Mouse (Mus musculus): Measurements from ENCODE around the gene Arid2. TPM values are rescaled to one million over a fixed set of nuclear protein-coding genes. Genes with fewer than 3 reads are reported as not detected.
"Not testable (repeated sequence)": the region's sequence is repeated elsewhere in the genome, so short reads cannot be mapped to it uniquely, and the experiment has no call there.

Gene Arid2
- total RNA-seq, 2 experiments from 2014 or later = 28.5 to 39.0 TPM

DNA sequence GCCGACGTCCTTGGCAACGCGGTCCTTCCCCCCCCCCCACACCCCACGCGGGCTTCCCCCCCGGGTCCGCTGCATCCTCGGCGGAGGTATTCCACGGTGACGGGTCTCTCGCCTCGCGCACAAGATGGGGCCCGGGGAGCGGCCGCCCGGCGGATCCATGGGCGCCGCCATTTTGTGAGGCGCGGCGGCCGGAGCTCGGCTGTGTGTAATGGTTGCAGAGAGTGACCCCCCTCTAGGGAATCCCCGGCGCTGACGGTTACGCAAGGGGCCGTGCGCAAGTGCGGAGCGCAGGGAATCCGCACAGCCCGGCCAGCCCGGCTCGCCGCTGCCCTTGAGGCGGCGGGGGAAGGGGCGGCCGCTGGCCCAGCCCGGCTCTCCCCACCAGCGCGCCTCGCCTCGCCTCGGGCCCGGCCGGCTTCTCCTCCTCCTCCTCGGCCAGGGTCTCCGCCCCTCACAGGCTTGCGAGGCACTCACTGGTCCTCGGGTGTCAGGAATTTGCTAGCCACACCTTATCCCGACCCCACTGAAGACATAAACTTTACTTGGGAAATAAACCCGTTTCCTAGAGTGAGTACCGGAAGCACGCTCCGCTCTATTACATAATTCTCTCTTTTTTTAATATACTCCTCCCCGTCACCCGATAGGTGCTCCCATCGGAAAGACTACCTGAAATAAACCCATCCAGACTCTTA, 1.8 kb upstream of the Arid2 start:
- ATAC-seq (ENCODE audit: poor library complexity, severe bottlenecking) = peak; percentile 53

DNA sequence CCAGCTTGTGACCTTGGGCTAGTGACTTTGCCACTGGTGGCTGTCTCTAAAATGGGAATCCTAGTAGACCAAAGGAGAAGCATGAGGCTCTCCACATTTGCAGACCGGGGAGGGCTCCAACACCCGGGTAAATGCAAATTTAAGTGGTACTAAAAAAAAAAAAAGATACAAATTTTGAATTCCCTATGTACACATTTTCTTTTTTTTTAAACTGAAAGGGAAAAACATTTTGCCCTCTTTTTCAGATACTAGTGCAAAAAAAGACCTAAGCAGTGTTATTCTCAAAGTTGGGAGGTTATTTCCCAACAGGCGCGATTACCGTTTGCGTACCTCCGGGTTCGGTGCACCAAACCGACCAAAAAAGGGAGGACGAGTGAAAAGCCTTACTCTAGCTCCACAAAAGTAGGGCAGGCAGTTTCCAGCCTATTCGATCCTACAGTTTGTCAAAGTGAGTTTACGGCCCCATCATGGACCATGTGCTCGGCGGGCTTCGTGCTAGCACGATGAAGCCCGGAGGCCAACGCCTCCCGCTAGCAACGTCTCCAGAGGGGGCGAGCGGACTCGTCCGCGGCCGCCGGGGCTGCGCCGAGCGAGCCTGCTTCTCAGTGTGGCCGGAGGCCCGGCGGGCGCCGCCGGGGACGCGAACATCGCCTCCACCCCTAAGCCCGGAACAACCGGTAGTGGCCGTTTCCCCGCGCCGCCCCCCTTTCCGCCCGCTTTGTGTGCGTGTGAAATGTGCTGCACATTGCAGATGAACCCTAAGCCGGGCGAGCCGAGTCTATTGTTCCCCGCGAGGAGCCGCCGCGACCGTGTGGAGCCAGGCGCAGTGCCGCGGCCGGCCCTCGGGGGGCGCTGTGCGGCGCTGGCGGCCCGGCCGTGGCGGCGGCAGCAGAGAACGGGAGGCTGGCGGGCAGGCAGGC, 1.0 kb upstream of the Arid2 start:
- ATAC-seq (ENCODE audit: poor library complexity, severe bottlenecking) = peak; percentile 60

DNA sequence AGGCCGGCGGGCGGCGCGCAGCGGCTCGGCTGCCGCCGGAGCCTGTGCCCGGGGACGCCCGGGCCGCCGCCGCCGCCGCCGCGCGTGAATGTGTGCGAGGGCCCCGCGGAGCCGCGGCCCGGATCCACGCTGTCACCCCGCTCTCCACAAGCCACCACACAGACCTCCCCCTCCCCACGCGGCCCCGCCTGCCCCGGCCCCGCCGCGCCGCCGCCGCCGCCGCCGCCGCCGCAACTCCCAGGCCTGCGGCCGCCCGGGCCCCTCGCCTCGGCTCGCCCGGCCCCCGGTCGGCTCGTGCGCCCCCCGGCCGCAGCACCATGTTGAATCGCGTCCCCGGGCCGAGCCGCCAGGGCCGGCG, 404 bp upstream of the Arid2 start:
- no peak for ATAC-seq (ENCODE audit: poor library complexity, severe bottlenecking)

DNA sequence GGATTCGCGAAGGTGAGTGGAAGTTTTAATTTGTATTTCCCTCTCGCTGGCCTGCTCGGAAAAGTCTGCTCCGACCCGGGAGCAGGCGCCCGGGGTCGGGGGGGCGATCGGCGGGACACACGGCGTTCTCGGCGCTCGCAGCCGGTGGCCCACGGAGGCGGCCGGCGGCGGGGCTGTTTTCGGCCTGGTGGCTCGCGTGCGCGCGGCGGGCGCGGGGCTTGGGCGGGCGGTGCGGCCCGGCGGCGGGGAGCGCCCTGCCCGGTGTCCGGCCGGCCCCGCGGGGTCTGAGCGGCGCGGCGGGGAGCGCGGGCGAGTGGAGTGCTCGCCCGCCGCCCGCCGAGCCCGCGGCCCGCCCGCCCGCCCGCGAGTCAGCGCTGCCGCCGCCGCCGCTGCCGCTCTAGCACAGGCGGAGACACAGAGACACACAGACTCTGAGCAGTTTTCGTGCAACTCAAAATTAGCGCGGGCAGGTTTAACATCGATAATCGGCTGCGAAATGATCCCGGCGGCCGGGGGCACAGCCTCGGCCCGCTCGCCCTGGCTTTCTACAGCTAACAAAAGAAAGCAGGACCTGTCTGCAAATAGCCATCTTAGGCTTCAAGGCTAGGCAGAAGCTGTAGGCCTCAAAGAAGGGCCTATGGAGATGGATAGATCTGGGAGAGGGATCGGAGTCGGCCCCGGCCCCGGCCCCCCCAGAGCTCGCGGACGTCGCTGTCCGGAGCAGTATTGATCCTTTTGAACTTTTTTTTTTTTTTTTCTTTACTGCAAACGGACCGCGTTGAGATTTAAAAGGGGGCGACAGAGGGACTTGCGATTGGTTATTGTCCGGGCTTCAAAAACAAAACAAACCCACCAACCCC, 888 bp downstream of the Arid2 start:
- no peak for ATAC-seq (ENCODE audit: poor library complexity, severe bottlenecking)

DNA sequence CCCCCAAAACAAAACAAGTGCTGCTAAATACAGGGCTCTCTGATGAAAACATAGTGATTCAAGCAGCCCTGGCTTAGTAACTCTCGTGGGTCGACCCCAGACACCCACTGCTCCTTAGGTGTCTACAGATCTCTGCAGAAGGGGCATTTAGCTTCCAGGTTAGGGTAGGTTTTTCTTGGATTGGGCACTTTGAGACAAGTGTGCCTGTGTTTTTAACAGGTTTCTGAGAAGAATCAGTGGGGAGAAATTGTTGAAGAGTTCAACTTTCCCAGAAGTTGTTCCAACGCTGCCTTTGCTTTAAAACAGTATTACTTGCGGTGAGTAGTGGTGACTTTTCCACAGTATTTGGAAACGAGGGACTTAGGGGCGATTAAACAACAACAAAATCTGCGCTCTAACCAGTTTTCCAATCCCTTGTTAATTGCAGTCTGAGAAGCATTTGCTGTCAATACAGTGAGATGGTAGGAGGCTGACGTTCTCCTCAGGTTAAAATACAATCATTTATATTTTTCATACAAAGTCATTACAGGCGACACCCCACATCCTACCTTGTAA, 1.6 kb downstream of the Arid2 start:
- ATAC-seq (ENCODE audit: poor library complexity, severe bottlenecking) = no peak

DNA sequence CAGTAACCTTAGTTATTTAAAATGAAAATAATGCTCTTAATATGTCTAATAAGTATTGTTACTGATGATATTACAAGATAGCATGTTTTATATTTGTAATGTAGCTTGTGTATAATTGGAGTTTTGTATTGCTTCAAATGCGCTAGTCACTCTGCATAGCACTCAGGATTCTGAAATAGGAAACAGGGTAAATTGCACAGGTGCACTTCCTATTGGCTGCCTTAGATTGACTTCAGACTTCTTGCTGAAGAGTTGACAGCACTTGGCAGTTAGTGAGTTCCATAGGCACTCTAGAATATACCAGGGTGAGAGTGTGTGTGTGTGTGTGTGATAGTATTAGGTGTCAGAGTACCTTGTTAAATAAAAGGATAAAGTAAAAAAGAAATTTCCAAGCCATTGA, 2.7 kb downstream of the Arid2 start:
- no peak for ATAC-seq (ENCODE audit: poor library complexity, severe bottlenecking)

DNA sequence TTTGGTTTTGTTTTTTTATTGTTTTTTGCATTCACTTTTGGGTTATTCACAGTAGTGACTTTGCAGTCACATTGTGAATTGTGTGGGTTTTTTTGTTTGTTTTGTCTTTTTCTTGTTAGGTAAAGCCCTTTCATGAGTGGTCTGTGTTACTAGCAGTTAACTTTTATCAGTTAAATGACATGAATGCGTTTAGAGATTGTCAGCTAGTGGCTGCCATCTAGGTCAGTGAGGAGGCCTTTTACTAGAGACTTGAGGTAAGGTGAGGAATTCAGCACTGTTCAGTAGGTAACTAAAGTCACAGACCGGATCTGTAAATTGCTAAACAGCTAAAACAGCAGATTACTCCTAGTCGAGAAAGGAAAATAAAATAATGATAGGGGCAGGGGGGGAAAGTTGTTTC, 6.1 kb downstream of the Arid2 start:
- no peak for ATAC-seq (ENCODE audit: poor library complexity, severe bottlenecking)

DNA sequence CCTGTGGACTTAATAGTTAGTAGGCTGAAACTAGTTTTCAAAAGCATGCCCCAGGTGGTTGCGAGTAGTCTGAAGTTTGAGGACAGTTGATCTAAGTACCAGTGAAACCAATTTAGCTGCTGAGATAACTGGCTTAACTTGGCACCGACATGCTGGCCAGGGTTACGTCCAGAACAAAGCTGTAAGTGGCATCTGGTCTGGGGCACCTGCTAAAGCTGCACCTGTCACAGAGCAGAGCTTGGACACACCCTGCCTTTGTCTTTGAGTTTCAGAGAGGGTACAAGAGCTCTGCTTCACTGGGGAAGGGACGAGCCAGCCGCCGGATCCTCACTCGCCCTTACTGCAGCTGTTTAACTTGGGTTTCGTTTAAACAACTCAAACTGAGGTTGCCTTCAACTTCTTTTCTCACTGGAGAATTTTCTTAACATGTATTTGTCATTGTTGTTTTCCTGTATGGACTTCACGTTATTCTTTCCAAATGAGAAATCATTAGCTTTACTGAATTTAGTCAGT, 9.8 kb downstream of the Arid2 start:
- ATAC-seq (ENCODE audit: poor library complexity, severe bottlenecking) = no peak

DNA sequence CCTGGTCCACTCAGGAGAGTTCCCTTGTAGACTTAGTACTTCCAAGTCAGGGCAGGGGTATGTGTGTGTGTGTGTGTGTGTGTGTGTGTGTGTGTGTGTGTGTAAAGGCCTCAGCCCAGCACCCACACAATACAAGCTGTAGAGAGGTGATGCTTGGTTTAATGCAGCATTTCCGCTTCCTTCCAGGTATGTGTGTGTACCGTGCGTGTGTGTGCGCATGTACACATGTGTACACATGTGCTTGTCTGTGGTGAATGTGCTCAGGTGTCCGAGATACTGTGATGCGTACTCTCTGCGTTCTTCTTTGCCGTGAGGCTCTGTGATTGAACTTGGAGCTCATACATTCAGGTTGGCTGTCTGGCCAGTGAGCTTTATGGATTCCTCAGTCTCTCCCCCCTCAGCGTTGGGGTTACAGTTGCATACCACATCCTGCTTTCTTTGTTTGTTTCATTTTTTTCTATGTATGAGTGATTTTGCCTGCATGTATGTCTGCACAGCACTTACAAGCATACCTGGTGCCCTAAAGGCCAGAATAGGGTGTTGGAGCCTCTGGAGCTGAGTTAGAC, 10.4 kb downstream of the Arid2 start:
- peak; percentile 10; the same call in 1 of the 2 replicates for ATAC-seq (ENCODE audit: poor library complexity, severe bottlenecking)

DNA sequence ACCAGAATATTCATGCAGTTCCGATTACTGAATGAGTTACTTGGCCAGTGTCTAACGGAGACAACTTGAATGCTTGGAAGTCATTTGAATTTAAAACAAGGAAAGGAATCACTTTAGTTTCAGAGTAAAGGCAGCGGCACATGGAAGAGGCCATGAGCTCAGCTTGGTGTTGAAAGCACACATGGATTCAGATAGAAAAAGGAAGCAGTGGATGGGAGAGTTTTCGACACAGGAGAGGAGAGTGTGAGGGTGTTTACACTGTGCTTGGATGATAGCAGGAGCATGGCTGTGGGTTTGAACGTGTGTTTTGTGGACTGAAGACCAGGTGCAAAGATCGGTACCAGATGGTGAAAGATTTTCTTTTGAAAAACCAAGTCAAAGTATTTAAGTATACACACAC, 22.0 kb downstream of the Arid2 start:
- ATAC-seq (ENCODE audit: poor library complexity, severe bottlenecking) = 0 out of 2 replicates have a peak, but pooled peaks have one; percentile 54

DNA sequence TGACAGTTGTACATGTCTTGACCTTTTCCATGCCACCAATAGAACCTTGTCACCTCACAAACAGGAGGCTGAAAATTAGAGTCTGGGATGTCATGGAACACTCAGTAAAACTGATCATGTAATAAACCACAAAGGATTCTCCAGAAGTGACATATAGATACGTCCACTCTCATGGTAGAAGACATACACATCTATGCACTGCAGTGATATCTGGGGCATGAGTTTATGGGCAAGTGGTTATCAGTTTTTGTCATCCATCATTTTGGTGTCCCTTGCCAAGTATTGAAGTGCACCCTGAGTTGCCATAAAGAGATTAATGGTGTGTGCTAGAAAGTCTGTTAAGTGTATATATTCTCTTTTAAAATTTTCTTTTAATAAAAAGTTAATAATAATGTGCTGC, 25.6 kb downstream of the Arid2 start:
- ATAC-seq (ENCODE audit: poor library complexity, severe bottlenecking) = no peak

DNA sequence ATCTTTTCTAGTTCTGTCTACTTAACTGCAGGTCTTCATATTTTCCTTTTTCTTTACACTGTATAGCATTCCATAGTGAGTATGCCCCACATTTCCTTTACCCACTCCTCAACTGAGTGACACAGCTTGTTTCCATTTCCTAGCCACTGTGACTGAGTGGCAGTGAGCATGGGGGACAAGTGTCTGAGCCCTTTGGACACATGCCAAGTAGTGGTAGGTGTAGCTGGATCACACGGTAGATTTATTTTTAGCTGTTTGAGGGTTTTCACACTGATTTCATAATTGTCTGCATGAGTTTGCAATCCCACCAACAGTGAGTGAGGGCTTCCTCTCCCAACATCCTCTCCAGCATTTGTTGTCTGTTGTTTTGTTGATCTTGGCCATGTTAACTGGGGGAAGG, 28.3 kb downstream of the Arid2 start:
- peak; percentile 66 for ATAC-seq (ENCODE audit: poor library complexity, severe bottlenecking)

DNA sequence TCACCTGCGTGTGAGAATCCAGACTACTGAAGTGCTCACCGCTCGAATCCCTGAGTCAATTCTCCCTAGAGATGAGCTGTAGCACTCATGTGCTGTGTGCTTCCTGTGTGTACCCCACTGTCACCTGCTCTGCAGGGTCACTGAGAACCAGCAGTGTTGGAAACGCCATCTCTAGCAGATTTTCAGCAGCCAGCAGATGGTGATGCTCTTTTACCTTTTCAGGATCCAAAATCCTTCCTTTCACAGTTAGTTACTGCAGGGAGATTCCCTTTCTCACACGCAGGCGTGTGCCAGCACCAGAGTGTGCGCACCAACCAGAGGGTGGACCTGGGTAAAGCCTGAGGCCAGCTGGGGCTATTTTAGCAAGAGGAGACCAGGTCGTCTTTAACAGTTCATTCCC, 32.0 kb downstream of the Arid2 start:
- ATAC-seq (ENCODE audit: poor library complexity, severe bottlenecking) = no peak

DNA sequence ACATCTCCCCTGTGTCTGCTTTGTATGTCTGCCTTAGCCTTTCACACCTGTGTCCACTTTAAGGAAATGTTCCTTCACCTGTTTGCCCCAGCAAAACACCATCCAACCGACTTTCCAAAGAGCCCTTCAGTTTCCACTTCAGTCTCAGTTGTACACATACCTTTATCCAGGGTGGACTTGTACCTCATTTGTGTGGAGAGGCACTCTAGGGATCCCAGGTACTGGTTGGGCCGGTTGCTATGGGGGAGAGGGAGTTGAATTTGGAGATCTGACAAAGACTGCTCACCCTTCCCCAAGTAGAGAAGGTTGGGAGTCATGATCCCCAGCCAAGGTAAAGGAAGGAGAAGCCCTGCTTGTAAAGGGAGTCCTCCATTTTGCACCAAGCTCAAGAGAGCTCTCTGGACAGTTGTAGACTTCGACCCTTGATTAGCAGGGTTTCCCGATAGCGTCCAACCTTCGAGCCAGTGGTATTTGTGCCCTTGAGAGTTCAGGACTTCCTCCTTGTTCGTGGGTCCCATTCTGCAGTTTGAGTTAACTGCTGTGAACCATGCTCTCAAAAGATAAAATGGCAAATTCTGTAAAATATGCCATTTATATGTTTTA, 38.5 kb downstream of the Arid2 start:
- ATAC-seq (ENCODE audit: poor library complexity, severe bottlenecking) = no peak

DNA sequence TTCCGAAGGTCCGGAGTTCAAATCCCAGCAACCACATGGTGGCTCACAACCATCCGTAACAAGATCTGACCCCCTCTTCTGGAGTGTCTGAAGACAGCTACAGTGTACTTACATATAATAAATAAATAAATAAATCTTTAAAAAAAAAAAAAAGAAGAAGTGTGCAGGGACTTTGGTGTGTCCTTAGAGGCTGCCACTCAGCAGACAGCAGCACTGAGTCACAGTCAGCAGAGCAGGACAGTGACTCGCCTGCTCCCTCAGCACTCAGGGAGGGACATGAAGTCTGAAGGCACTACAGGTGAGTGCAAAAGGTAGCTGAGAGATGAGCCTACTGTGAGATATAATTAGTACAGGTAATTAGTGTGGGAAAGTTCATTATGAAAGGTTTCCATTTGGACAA, 41.4 kb downstream of the Arid2 start:
- not testable (repeated sequence) for ATAC-seq (ENCODE audit: poor library complexity, severe bottlenecking)

DNA sequence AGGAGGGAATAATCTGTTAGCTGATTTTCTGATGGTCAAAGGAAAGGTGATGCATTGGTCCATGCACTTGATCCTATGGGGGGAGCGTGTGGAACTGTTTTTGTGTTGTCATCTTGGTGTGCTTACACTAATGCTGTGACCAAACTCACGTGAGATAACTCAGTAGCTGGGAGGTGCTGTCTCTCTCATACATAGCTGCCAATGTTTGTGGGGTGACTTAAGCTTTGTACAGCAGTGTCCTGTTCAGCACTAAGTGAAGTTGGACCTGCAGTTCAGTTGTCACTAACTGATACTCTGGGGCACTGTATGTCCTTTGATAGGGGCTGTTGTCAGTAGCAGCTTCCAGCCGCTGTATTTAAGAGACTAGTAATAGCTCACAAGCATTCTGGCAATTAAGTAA, 43.2 kb downstream of the Arid2 start:
- ATAC-seq (ENCODE audit: poor library complexity, severe bottlenecking) = 0 out of 2 replicates have a peak, but pooled peaks have one; percentile 18

DNA sequence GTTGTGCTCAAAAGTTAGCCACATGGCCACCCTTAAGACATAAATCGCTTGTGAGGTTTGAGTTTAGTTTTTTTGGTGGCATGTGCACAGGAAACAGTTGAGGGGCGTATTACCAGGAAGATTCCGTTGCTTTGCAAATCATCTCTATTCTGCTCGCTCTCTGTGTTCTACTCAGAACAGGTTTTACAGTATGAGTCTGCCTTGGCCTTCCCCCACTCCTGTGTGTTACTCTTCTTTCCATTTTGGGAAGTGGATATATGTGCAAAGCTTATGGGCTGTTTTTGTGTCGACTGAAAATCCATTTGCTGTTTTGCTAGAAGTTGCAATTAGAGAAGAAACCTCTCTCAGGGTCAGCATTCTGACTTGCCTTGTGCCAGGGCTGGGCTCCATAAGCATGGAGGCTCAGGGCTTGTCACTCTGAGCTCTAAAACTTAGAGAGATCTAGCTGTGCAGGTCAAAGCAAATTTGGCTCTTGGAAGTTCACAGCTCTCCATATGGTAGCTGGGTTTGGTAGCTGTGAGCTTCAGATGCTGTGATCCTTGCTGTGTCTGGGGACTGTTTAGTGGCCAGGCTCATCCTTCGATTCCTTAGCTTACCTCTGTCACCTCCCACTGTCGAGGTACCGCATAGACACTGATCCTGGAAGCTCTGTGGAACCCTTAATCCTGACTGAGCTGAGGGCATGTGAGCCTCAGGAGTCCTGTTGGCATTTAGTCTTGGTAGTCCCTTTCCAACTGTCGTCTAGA, 45.3 kb downstream of the Arid2 start:
- ATAC-seq (ENCODE audit: poor library complexity, severe bottlenecking) = no peak

DNA sequence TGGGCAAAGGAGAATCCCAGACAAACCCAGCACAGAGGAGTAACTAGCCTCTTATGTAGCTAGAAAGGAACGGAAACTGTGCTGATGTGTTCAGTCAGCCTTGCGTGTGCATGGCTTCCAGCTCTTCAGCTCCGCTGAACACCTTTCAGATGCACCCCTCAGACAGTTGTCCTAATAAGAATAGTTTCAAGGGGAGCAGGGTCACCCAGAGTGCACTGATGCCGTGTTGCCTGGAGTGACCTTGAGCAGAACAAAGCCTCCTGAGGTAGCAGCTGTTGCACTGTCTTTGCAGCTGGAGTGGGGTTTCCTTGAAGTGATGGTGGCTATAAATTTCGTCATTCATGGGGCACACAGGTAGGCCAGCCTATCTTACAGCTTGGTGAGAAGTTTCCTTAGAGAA, 46.0 kb downstream of the Arid2 start:
- no peak for ATAC-seq (ENCODE audit: poor library complexity, severe bottlenecking)

DNA sequence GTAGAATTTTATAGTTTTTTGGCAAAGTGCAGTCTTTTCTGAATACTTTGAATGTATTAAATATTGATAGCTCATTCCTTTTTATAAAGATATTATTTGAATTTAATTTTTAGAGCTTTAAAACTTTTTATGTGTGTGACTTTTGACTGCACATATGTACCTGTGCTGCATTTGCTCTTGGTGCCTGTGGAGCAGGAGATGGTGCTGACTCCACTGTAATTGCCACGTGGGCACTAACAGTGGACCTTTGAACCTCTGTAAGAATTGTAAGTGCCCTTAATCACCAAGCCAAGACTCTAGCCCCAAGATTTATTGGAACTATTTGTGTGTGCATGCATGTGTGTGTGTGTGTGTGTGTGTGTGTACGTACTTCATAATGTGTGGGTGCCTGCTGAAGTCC, 53.6 kb downstream of the Arid2 start:
- ATAC-seq (ENCODE audit: poor library complexity, severe bottlenecking) = no peak
